Mouse (Mus musculus): ENCODE measurements around the gene Snap91.
A peak's percentile ranks its signal among the peaks of the same experiment; 100 is the strongest.

The Snap91 gene

GRCm38 (mm10) chr9:86813327-86813726 lies 67.1 kb downstream of the Snap91 start:
- no peak for DNase-seq (ENCODE audit: low spot score)

GRCm38 (mm10) chr9:86810696-86811232 lies 69.7 kb downstream of the Snap91 start:
- peak; percentile 19 for DNase-seq (ENCODE audit: low spot score)

- DNase-seq (ENCODE audit: low spot score) = no peak
These were observed 70.2 kb downstream of the Snap91 start for GRCm38 (mm10) chr9:86810213-86810612.

- peak; percentile 71 for DNase-seq (ENCODE audit: low spot score)
These were observed 79.8 kb downstream of the Snap91 start for GRCm38 (mm10) chr9:86800600-86801163.

GRCm38 (mm10) chr9:86799099-86799498 lies 81.4 kb downstream of the Snap91 start:
- DNase-seq (ENCODE audit: low spot score) = no peak

- no peak for DNase-seq (ENCODE audit: low spot score)
These were observed 81.8 kb downstream of the Snap91 start for GRCm38 (mm10) chr9:86798686-86799085.

GRCm38 (mm10) chr9:86798129-86798528 lies 82.3 kb downstream of the Snap91 start:
- DNase-seq (ENCODE audit: low spot score) = peak; percentile 29

GRCm38 (mm10) chr9:86797553-86797952 lies 82.9 kb downstream of the Snap91 start:
- no peak for DNase-seq (ENCODE audit: low spot score)

- no peak for DNase-seq (ENCODE audit: low spot score)
These were observed 85.2 kb downstream of the Snap91 start for GRCm38 (mm10) chr9:86795236-86795635.

- no peak for DNase-seq (ENCODE audit: low spot score)
These were observed 88.5 kb downstream of the Snap91 start for GRCm38 (mm10) chr9:86791927-86792326.

GRCm38 (mm10) chr9:86789186-86789585 lies 91.3 kb downstream of the Snap91 start:
- DNase-seq (ENCODE audit: low spot score) = no peak

- DNase-seq (ENCODE audit: low spot score) = no peak
These were observed 97.6 kb downstream of the Snap91 start for GRCm38 (mm10) chr9:86782836-86783235.

- no peak for DNase-seq (ENCODE audit: low spot score)
These were observed 99.0 kb downstream of the Snap91 start for GRCm38 (mm10) chr9:86781426-86781825.

- no peak for DNase-seq (ENCODE audit: low spot score)
These were observed 102.2 kb downstream of the Snap91 start for GRCm38 (mm10) chr9:86778212-86778611.

GRCm38 (mm10) chr9:86777309-86777708 lies 103.1 kb downstream of the Snap91 start:
- DNase-seq (ENCODE audit: low spot score) = no peak

GRCm38 (mm10) chr9:86775374-86775773 lies 105.1 kb downstream of the Snap91 start:
- DNase-seq (ENCODE audit: low spot score) = no peak

- DNase-seq (ENCODE audit: low spot score) = no peak
These were observed 106.5 kb downstream of the Snap91 start for GRCm38 (mm10) chr9:86773996-86774395.

- DNase-seq (ENCODE audit: low spot score) = no peak
These were observed 107.6 kb downstream of the Snap91 start for GRCm38 (mm10) chr9:86772897-86773296.

GRCm38 (mm10) chr9:86766991-86767390 lies 113.5 kb downstream of the Snap91 start:
- DNase-seq (ENCODE audit: low spot score) = no peak

GRCm38 (mm10) chr9:86764002-86764401 lies 116.5 kb downstream of the Snap91 start:
- no peak for DNase-seq (ENCODE audit: low spot score)

GRCm38 (mm10) chr9:86762477-86763376 lies 117.7 kb downstream of the Snap91 start:
- no peak for DNase-seq (ENCODE audit: low spot score)

GRCm38 (mm10) chr9:86745926-86746581 lies 134.4 kb downstream of the Snap91 start:
- peak; percentile 88 for DNase-seq (ENCODE audit: low spot score)

- no peak for DNase-seq (ENCODE audit: low spot score)
These were observed 136.4 kb downstream of the Snap91 start for GRCm38 (mm10) chr9:86744041-86744440.

All from adipocyte (in vitro differentiated cells).